Mouse (Mus musculus): ENCODE data around the gene Cep19. TPM values are rescaled to one million over a fixed set of nuclear protein-coding genes. Genes with fewer than 3 reads are reported as not detected.

The Cep19 gene
- polyA plus RNA-seq, 1 experiment, result 10.2 TPM

GRCm38 (mm10) chr16:32114968-32115695, 15.5 kb downstream of the Cep19 start:
- no peak overlapping the region for H3K4me3 ChIP-seq (ENCODE audit: low read depth, low read length)
- peaks cover 2% of the 10 kb centered on the region; the same call in 1 of the 2 replicates for H3K4me1 ChIP-seq (ENCODE audit: control insufficient read depth, insufficient read depth, insufficient read length, low read length)
- H3K36me3 ChIP-seq (ENCODE audit: control insufficient read depth, insufficient read depth, low read length), result no peaks in the 10 kb centered on the region
- H3K27me3 ChIP-seq (ENCODE audit: control insufficient read depth, insufficient read depth, low read length), result no peaks in the 10 kb centered on the region
- TF ChIP-seq CTCF (IDR thresholded peaks at IDR 0.05; ENCODE audit: extremely low read depth, insufficient read length, insufficient replicate concordance, low read depth, low read length), result peak; percentile 95; the same call in 1 of the 2 replicates
- TF ChIP-seq POLR2A (IDR thresholded peaks at IDR 0.05; ENCODE audit: low read depth, low read length), result no peak
- no peak overlapping the region for H3K27ac ChIP-seq (ENCODE audit: insufficient read depth, low read depth, low read length)
- WGBS, result 11% methylated on average over 15 of the region's 15 CpGs

GRCm38 (mm10) chr16:32115781-32116180, 16.2 kb downstream of the Cep19 start:
- 31% methylated on average over 6 of the region's 6 CpGs for WGBS
- Histone ChIP-seq H3K27me3 (ENCODE audit: control insufficient read depth, insufficient read depth, low read length) (no peaks in the 10 kb centered on the region), H3K4me1 (ENCODE audit: control insufficient read depth, insufficient read depth, insufficient read length, low read length) (peaks cover 2% of the 10 kb centered on the region; the same call in 1 of the 2 replicates), H3K27ac (ENCODE audit: insufficient read depth, low read depth, low read length) (no peak overlapping the region), H3K4me3 (ENCODE audit: low read depth, low read length) (no peak overlapping the region), H3K36me3 (ENCODE audit: control insufficient read depth, insufficient read depth, low read length) (no peaks in the 10 kb centered on the region)
- TF ChIP-seq POLR2A (IDR thresholded peaks at IDR 0.05; ENCODE audit: low read depth, low read length) (no peak), CTCF (IDR thresholded peaks at IDR 0.05; ENCODE audit: extremely low read depth, insufficient read length, insufficient replicate concordance, low read depth, low read length) (no peak)

GRCm38 (mm10) chr16:32116186-32116585, 16.6 kb downstream of the Cep19 start:
- WGBS, result 23% methylated on average over 5 of the region's 5 CpGs
- TF ChIP-seq CTCF (IDR thresholded peaks at IDR 0.05; ENCODE audit: extremely low read depth, insufficient read length, insufficient replicate concordance, low read depth, low read length) (no peak), POLR2A (IDR thresholded peaks at IDR 0.05; ENCODE audit: low read depth, low read length) (no peak)
- H3K4me3 ChIP-seq (ENCODE audit: low read depth, low read length), result no peak overlapping the region
- no peaks in the 10 kb centered on the region for H3K36me3 ChIP-seq (ENCODE audit: control insufficient read depth, insufficient read depth, low read length)
- no peak overlapping the region for H3K27ac ChIP-seq (ENCODE audit: insufficient read depth, low read depth, low read length)
- H3K4me1 ChIP-seq (ENCODE audit: control insufficient read depth, insufficient read depth, insufficient read length, low read length), result peaks cover 2% of the 10 kb centered on the region; the same call in 1 of the 2 replicates
- no peaks in the 10 kb centered on the region for H3K27me3 ChIP-seq (ENCODE audit: control insufficient read depth, insufficient read depth, low read length)

- H3K36me3 ChIP-seq (ENCODE audit: control insufficient read depth, insufficient read depth, low read length), result no peaks in the 10 kb centered on the region
- no peak overlapping the region for H3K4me3 ChIP-seq (ENCODE audit: low read depth, low read length)
- TF ChIP-seq CTCF (IDR thresholded peaks at IDR 0.05; ENCODE audit: extremely low read depth, insufficient read length, insufficient replicate concordance, low read depth, low read length), result no peak
- TF ChIP-seq POLR2A (IDR thresholded peaks at IDR 0.05; ENCODE audit: low read depth, low read length), result no peak
- 78% methylated on average over 3 of the region's 3 CpGs for WGBS
- H3K27ac ChIP-seq (ENCODE audit: insufficient read depth, low read depth, low read length), result no peak overlapping the region
- H3K4me1 ChIP-seq (ENCODE audit: control insufficient read depth, insufficient read depth, insufficient read length, low read length), result no peaks in the 10 kb centered on the region; the same call in 1 of the 2 replicates
- no peaks in the 10 kb centered on the region for H3K27me3 ChIP-seq (ENCODE audit: control insufficient read depth, insufficient read depth, low read length)
Observed at GRCm38 (mm10) chr16:32120454-32120853, 20.9 kb downstream of the Cep19 start.

GRCm38 (mm10) chr16:32124020-32124419, 24.4 kb downstream of the Cep19 start:
- Histone ChIP-seq H3K4me1 (ENCODE audit: control insufficient read depth, insufficient read depth, insufficient read length, low read length) (no peaks in the 10 kb centered on the region), H3K4me3 (ENCODE audit: low read depth, low read length) (no peak overlapping the region), H3K27me3 (ENCODE audit: control insufficient read depth, insufficient read depth, low read length) (no peaks in the 10 kb centered on the region), H3K36me3 (ENCODE audit: control insufficient read depth, insufficient read depth, low read length) (no peaks in the 10 kb centered on the region), H3K27ac (ENCODE audit: insufficient read depth, low read depth, low read length) (no peak overlapping the region)
- TF ChIP-seq POLR2A (IDR thresholded peaks at IDR 0.05; ENCODE audit: low read depth, low read length) (no peak), CTCF (IDR thresholded peaks at IDR 0.05; ENCODE audit: extremely low read depth, insufficient read length, insufficient replicate concordance, low read depth, low read length) (no peak)
- 77% methylated on average over 7 of the region's 7 CpGs for WGBS

GRCm38 (mm10) chr16:32124444-32125335, 25.1 kb downstream of the Cep19 start:
- Histone ChIP-seq H3K27ac (ENCODE audit: insufficient read depth, low read depth, low read length) (peak overlapping the region; percentile 35; the same call in 1 of the 2 replicates), H3K4me3 (ENCODE audit: low read depth, low read length) (no peak overlapping the region), H3K4me1 (ENCODE audit: control insufficient read depth, insufficient read depth, insufficient read length, low read length) (peaks cover 2% of the 10 kb centered on the region; the same call in 1 of the 2 replicates), H3K27me3 (ENCODE audit: control insufficient read depth, insufficient read depth, low read length) (no peaks in the 10 kb centered on the region), H3K36me3 (ENCODE audit: control insufficient read depth, insufficient read depth, low read length) (no peaks in the 10 kb centered on the region)
- WGBS, result 57% methylated on average over 17 of the region's 17 CpGs
- TF ChIP-seq CTCF (IDR thresholded peaks at IDR 0.05; ENCODE audit: extremely low read depth, insufficient read length, insufficient replicate concordance, low read depth, low read length) (no peak), POLR2A (IDR thresholded peaks at IDR 0.05; ENCODE audit: low read depth, low read length) (no peak)

GRCm38 (mm10) chr16:32125364-32125763, 25.8 kb downstream of the Cep19 start:
- H3K4me3 ChIP-seq (ENCODE audit: low read depth, low read length), result no peak overlapping the region
- TF ChIP-seq POLR2A (IDR thresholded peaks at IDR 0.05; ENCODE audit: low read depth, low read length) (no peak), CTCF (IDR thresholded peaks at IDR 0.05; ENCODE audit: extremely low read depth, insufficient read length, insufficient replicate concordance, low read depth, low read length) (no peak)
- no peaks in the 10 kb centered on the region for H3K27me3 ChIP-seq (ENCODE audit: control insufficient read depth, insufficient read depth, low read length)
- H3K4me1 ChIP-seq (ENCODE audit: control insufficient read depth, insufficient read depth, insufficient read length, low read length), result peaks cover 2% of the 10 kb centered on the region; the same call in 1 of the 2 replicates
- H3K27ac ChIP-seq (ENCODE audit: insufficient read depth, low read depth, low read length), result no peak overlapping the region
- H3K36me3 ChIP-seq (ENCODE audit: control insufficient read depth, insufficient read depth, low read length), result no peaks in the 10 kb centered on the region
- 80% methylated on average over 3 of the region's 3 CpGs for WGBS

All from small intestine, adult 2 months (tissue).